Mouse (Mus musculus): Measurements from ENCODE around the gene Mymk. TPM values are rescaled to one million over a fixed set of nuclear protein-coding genes. Genes with fewer than 3 reads are reported as not detected.
A peak's percentile ranks its signal among the peaks of the same experiment; 100 is the strongest.

Gene Mymk
- polyA plus RNA-seq, 1 experiment from 2014 or later: 6.4 TPM

DNA sequence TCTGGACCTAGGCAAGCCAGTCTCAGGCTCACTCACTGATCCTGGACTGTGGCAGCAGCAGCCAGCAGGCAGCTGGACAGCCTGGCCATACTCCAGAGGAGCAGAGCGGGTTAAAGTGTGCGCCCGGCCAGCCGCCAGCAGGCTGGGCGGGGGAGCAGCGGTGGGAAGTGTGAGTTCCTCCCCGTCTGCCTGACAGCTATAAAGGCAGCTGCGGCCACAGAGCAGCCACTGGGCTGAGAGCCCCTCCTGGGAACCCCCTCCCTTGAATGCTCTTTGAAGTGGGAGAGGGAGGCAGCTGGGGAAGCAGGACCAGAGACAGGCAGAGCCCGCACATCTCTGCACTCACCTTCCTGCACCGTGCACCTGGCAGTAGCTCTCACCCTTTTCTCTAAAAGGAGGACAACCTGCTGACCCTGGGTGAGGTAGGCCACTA lies 7.2 kb upstream of the Mymk start, which contains the start of gene Adamtsl2:
TSS of gene Adamtsl2 (plus strand) at position 228 of the 433 bp plus-strand sequence.
- H3K36me3 ChIP-seq: no peaks in the 10 kb centered on the region
- no peak within 1 kb of the TSS for H3K4me3 ChIP-seq
- H3K9me3 ChIP-seq: no peaks in the 10 kb centered on the region
- WGBS: 2% methylated on average over 10 of the region's 10 CpGs
- ATAC-seq (ENCODE audit: insufficient number of reproducible peaks, insufficient read depth, low FRiP score, low TSS enrichment, low read depth): no peak
- no peak within 1 kb of the TSS for H3K9ac ChIP-seq
- peaks cover 36% of the 10 kb centered on the region for H3K4me1 ChIP-seq
- H3K4me2 ChIP-seq: peak within 1 kb of the TSS; percentile 48
- peak within 1 kb of the TSS; percentile 53; the same call in 1 of the 2 replicates for H3K27ac ChIP-seq
- peaks cover 15% of the 10 kb centered on the region for H3K27me3 ChIP-seq

GRCm38 (mm10) chr2:27078312-27078711 lies 6.3 kb upstream of the Mymk start:
- no peak overlapping the region for H3K4me2 ChIP-seq
- H3K4me3 ChIP-seq: no peak overlapping the region
- H3K9ac ChIP-seq: no peak overlapping the region
- 33% methylated on average over 2 of the region's 2 CpGs for WGBS
- H3K27me3 ChIP-seq: peaks cover 15% of the 10 kb centered on the region
- no peak for ATAC-seq (ENCODE audit: insufficient number of reproducible peaks, insufficient read depth, low FRiP score, low TSS enrichment, low read depth)
- no peak overlapping the region for H3K27ac ChIP-seq
- no peaks in the 10 kb centered on the region for H3K36me3 ChIP-seq
- no peaks in the 10 kb centered on the region for H3K9me3 ChIP-seq
- peaks cover 39% of the 10 kb centered on the region for H3K4me1 ChIP-seq

- Histone ChIP-seq H3K9me3 (no peaks in the 10 kb centered on the region), H3K4me3 (no peak overlapping the region), H3K9ac (no peak overlapping the region), H3K4me2 (no peak overlapping the region), H3K4me1 (peaks cover 40% of the 10 kb centered on the region), H3K27ac (no peak overlapping the region), H3K27me3 (peaks cover 15% of the 10 kb centered on the region), H3K36me3 (no peaks in the 10 kb centered on the region)
- no peak for ATAC-seq (ENCODE audit: insufficient number of reproducible peaks, insufficient read depth, low FRiP score, low TSS enrichment, low read depth)
- 63% methylated on average over 10 of the region's 10 CpGs for WGBS
These were observed 5.8 kb upstream of the Mymk start for GRCm38 (mm10) chr2:27077655-27078244.

DNA sequence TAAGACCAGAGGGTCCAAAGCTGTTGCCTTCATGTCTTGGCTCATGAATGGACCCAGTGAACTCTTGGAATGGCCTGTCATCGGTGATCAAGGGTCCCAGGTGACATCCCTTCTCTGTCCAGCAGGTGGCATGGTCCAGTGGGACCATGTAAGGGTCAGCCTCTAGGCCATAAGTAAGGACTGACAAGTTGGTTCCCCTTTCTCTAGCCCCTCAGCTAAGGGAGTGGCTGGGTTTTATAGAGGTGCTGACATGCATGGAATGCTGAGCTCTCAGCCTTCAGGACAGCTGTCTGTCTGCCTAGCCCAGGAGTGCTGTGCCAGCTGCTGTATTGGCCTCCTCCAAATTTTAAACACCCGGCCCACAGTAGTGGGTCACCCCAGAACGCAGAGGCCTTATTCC lies 3.5 kb upstream of the Mymk start:
- Histone ChIP-seq H3K9me3 (no peaks in the 10 kb centered on the region), H3K9ac (no peak overlapping the region), H3K4me1 (peaks cover 46% of the 10 kb centered on the region), H3K4me2 (no peak overlapping the region), H3K36me3 (no peaks in the 10 kb centered on the region), H3K4me3 (no peak overlapping the region), H3K27me3 (peaks cover 15% of the 10 kb centered on the region), H3K27ac (no peak overlapping the region)
- no peak for ATAC-seq (ENCODE audit: insufficient number of reproducible peaks, insufficient read depth, low FRiP score, low TSS enrichment, low read depth)
- 66% methylated on average over 3 of the region's 3 CpGs for WGBS

DNA sequence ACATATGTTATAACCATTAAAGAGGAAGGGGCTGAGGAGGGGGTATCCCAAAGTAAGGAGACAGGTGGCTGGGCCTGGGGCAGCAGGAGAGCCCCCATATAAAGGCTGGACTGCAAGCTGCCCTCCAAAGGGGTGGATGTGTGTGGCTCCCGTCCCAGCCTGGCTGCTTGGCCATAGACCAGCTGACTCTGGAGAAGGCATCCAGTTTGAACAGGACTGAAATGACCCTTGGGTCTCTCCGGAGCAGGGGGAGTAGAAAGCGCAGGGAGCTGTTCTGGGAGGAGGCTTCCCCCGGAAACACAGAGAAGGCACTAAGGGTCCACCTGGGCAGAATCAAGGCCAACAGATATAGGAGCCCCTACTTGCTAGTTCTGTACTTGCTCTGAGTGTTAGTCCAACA lies 2.8 kb upstream of the Mymk start:
- Histone ChIP-seq H3K4me2 (no peak overlapping the region), H3K9me3 (no peaks in the 10 kb centered on the region), H3K4me1 (peaks cover 39% of the 10 kb centered on the region), H3K27me3 (peaks cover 15% of the 10 kb centered on the region), H3K4me3 (no peak overlapping the region), H3K36me3 (no peaks in the 10 kb centered on the region), H3K27ac (no peak overlapping the region), H3K9ac (no peak overlapping the region)
- 86% methylated on average over 4 of the region's 4 CpGs for WGBS
- ATAC-seq (ENCODE audit: insufficient number of reproducible peaks, insufficient read depth, low FRiP score, low TSS enrichment, low read depth): no peak

- peaks cover 11% of the 10 kb centered on the region for H3K27me3 ChIP-seq
- H3K4me2 ChIP-seq: no peak overlapping the region
- peaks cover 25% of the 10 kb centered on the region for H3K4me1 ChIP-seq
- H3K27ac ChIP-seq: no peak overlapping the region
- no peaks in the 10 kb centered on the region for H3K36me3 ChIP-seq
- WGBS: 65% methylated on average over 4 of the region's 4 CpGs
- ATAC-seq (ENCODE audit: insufficient number of reproducible peaks, insufficient read depth, low FRiP score, low TSS enrichment, low read depth): no peak
- no peak overlapping the region for H3K9ac ChIP-seq
- H3K9me3 ChIP-seq: no peaks in the 10 kb centered on the region
- H3K4me3 ChIP-seq: no peak overlapping the region
These were observed 1.4 kb upstream of the Mymk start for GRCm38 (mm10) chr2:27073407-27073806.

GRCm38 (mm10) chr2:27071137-27071536 lies 842 bp downstream of the Mymk start:
- Histone ChIP-seq H3K27me3 (no peaks in the 10 kb centered on the region), H3K4me3 (no peak overlapping the region), H3K9me3 (no peaks in the 10 kb centered on the region), H3K9ac (no peak overlapping the region), H3K4me1 (peaks cover 15% of the 10 kb centered on the region), H3K36me3 (no peaks in the 10 kb centered on the region), H3K27ac (no peak overlapping the region), H3K4me2 (no peak overlapping the region)
- 34% methylated on average over 4 of the region's 4 CpGs for WGBS
- no peak for ATAC-seq (ENCODE audit: insufficient number of reproducible peaks, insufficient read depth, low FRiP score, low TSS enrichment, low read depth)

GRCm38 (mm10) chr2:27070247-27070813 lies 1.6 kb downstream of the Mymk start:
- H3K4me2 ChIP-seq: no peak overlapping the region
- H3K36me3 ChIP-seq: no peaks in the 10 kb centered on the region
- WGBS: 77% methylated on average over 2 of the region's 2 CpGs
- no peaks in the 10 kb centered on the region for H3K27me3 ChIP-seq
- no peak overlapping the region for H3K4me3 ChIP-seq
- H3K9me3 ChIP-seq: no peaks in the 10 kb centered on the region
- ATAC-seq (ENCODE audit: insufficient number of reproducible peaks, insufficient read depth, low FRiP score, low TSS enrichment, low read depth): no peak
- no peak overlapping the region for H3K27ac ChIP-seq
- H3K9ac ChIP-seq: no peak overlapping the region
- H3K4me1 ChIP-seq: peaks cover 15% of the 10 kb centered on the region

DNA sequence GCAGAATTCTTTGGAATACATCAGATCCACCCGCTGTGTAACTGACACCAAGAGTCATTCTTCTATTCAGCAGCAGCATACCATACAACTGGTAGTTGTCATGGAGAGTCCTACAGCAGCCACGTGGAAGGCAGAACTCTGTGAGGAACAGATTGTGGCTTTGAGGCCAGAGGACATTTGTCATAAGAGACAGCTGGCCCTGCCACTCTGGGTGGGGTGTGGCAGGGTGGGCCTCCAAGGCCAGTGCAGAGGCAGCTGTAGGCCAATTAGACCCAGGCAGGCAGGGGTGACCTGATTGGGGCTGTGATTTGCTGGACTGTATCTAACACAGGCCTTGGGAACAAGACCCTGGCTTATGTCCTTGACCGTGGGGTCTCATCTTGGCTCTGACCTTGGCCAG lies 2.3 kb downstream of the Mymk start:
- Histone ChIP-seq H3K4me1 (peaks cover 15% of the 10 kb centered on the region), H3K4me3 (no peak overlapping the region), H3K36me3 (no peaks in the 10 kb centered on the region), H3K9me3 (no peaks in the 10 kb centered on the region), H3K4me2 (no peak overlapping the region), H3K27me3 (no peaks in the 10 kb centered on the region), H3K27ac (no peak overlapping the region), H3K9ac (no peak overlapping the region)
- no peak for ATAC-seq (ENCODE audit: insufficient number of reproducible peaks, insufficient read depth, low FRiP score, low TSS enrichment, low read depth)
- WGBS: 60% methylated on average over 3 of the region's 3 CpGs

DNA sequence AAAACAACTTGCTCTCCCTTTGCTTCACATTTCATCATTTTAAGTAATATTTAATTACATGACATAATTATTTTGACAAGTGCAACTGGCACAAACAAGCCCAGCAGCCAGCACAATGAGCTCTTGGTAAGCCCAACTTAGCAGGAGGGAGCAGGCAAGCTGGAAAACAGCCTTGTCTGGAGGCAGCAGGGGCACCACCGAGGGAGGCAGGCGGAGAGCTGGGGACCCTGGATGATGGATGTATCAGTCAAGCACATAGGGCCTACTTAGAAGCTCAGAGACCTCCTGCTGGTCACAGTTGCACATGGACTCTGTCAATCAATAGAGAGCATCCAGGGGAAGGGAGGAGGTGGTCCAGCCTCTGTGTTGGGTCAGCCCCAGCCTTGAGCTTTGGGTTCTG lies 4.0 kb downstream of the Mymk start:
- Histone ChIP-seq H3K4me1 (peaks cover 10% of the 10 kb centered on the region; the same call in 1 of the 2 replicates), H3K27ac (no peak overlapping the region), H3K9ac (no peak overlapping the region), H3K4me3 (no peak overlapping the region), H3K4me2 (no peak overlapping the region), H3K36me3 (no peaks in the 10 kb centered on the region), H3K27me3 (no peaks in the 10 kb centered on the region), H3K9me3 (no peaks in the 10 kb centered on the region)
- WGBS: 43% methylated on average over 2 of the region's 2 CpGs
- ATAC-seq (ENCODE audit: insufficient number of reproducible peaks, insufficient read depth, low FRiP score, low TSS enrichment, low read depth): no peak

- Histone ChIP-seq H3K4me3 (no peak overlapping the region), H3K27ac (no peak overlapping the region), H3K4me1 (peaks cover 7% of the 10 kb centered on the region; the same call in 1 of the 2 replicates), H3K9me3 (no peaks in the 10 kb centered on the region), H3K4me2 (no peak overlapping the region), H3K9ac (no peak overlapping the region), H3K36me3 (no peaks in the 10 kb centered on the region), H3K27me3 (no peaks in the 10 kb centered on the region)
- WGBS: 85% methylated on average over 2 of the region's 2 CpGs
- ATAC-seq (ENCODE audit: insufficient number of reproducible peaks, insufficient read depth, low FRiP score, low TSS enrichment, low read depth): no peak
These were observed 4.9 kb downstream of the Mymk start for GRCm38 (mm10) chr2:27067124-27067523.

- Histone ChIP-seq H3K4me2 (peak overlapping the region; percentile 26), H3K4me1 (peaks cover 18% of the 10 kb centered on the region), H3K9ac (no peak overlapping the region), H3K4me3 (no peak overlapping the region), H3K27ac (peak overlapping the region; percentile 73), H3K36me3 (no peaks in the 10 kb centered on the region), H3K9me3 (no peaks in the 10 kb centered on the region), H3K27me3 (no peaks in the 10 kb centered on the region)
- 0 out of 2 replicates have a peak, but pooled peaks have one; percentile 17 for ATAC-seq (ENCODE audit: insufficient number of reproducible peaks, insufficient read depth, low FRiP score, low TSS enrichment, low read depth)
- 70% methylated on average over 9 of the region's 9 CpGs for WGBS
These were observed 12.8 kb downstream of the Mymk start for GRCm38 (mm10) chr2:27059187-27059586.
